Mouse (Mus musculus) limb, embryonic 13.5 days (tissue): Measurements from ENCODE around the gene Slc4a7. TPM values are rescaled to one million over a fixed set of nuclear protein-coding genes. Genes with fewer than 3 reads are reported as not detected.

Experiments used
- ATAC-seq: fragments of 200-750 bp; cut with Nextera tagmentation; 2 replicates; pipeline ENCODE4 v1.8.0; 2017; ENCODE audit warnings: low read depth, moderate number of reproducible peaks, moderate TSS enrichment; ENCODE audit not compliant: low FRiP score
- H3K27ac ChIP-seq: fragments of 300-500 bp; sonication (generic); 2 replicates; pipeline ENCODE4 v1.5.1; 2015; ENCODE audit warnings: inconsistent platforms, mild to moderate bottlenecking, moderate library complexity
- H3K27me3 ChIP-seq: fragments of 300-500 bp; sonication (generic); 2 replicates; pipeline ENCODE4 v1.6.1; 2015; ENCODE audit warnings: mild to moderate bottlenecking, inconsistent platforms
- H3K36me3 ChIP-seq: fragments of 300-500 bp; sonication (generic); 2 replicates; pipeline ENCODE4 v1.6.1; 2015; ENCODE audit warnings: inconsistent platforms, mild to moderate bottlenecking, moderate library complexity
- H3K4me1 ChIP-seq: fragments of 300-500 bp; sonication (generic); 2 replicates; pipeline ENCODE4 v1.6.1; 2015; ENCODE audit warnings: inconsistent platforms
- H3K4me2 ChIP-seq: fragments of 300-500 bp; sonication (generic); replicated peaks from 2 replicates; pipeline ENCODE4 v1.6.1; 2015; ENCODE audit warnings: inconsistent platforms, mild to moderate bottlenecking, moderate library complexity
- H3K4me3 ChIP-seq: fragments of 300-500 bp; sonication (generic); 2 replicates; pipeline ENCODE4 v1.5.1; 2015; ENCODE audit warnings: moderate library complexity, mild to moderate bottlenecking, inconsistent platforms
- H3K9ac ChIP-seq: fragments of 300-500 bp; sonication (generic); 2 replicates; pipeline ENCODE4 v1.6.1; 2015; ENCODE audit warnings: mild to moderate bottlenecking, inconsistent platforms
- H3K9me3 ChIP-seq: fragments of 300-500 bp; sonication (generic); 2 replicates; pipeline ENCODE4 v1.6.1; 2016; ENCODE audit warnings: inconsistent platforms
- WGBS: fragments of 180-500 bp; shearing (Covaris S2); methylation state at CpG from one replicate; pipeline ENCODE4 v1.1.7; 2015; 5-methylcytosine and 5-hydroxymethylcytosine counted together
- polyA plus RNA-seq: library from polyadenylated mRNA; unstranded; fragments of >200 nt; fragmentation: Nextera tagmentation; extraction: Ambion mirVana; gene quantifications from 2 replicates; pipeline ENCODE4 v1.2.1, GENCODE M21; 2015

Slc4a7 gene
- 22.0 and 23.1 TPM in 2 replicates for polyA plus RNA-seq

- peak within 1 kb of the TSS; percentile 98 for H3K9ac ChIP-seq
- H3K9me3 ChIP-seq, result no peaks in the 10 kb centered on the region
- peak within 1 kb of the TSS; percentile 85 for H3K4me3 ChIP-seq
- no peaks in the 10 kb centered on the region for H3K36me3 ChIP-seq
- WGBS, result 85% methylated on average over 5 of the region's 5 CpGs
- H3K4me1 ChIP-seq, result peaks cover 21% of the 10 kb centered on the region
- H3K4me2 ChIP-seq, result peak within 1 kb of the TSS; percentile 64
- ATAC-seq, result no peak
- peak within 1 kb of the TSS; percentile 98 for H3K27ac ChIP-seq
- H3K27me3 ChIP-seq, result no peaks in the 10 kb centered on the region
These were observed at the start of gene Slc4a7 for GRCm38 (mm10) chr14:14701710-14702329. Slc4a7 (plus strand) TSS chr14:14702279.

DNA sequence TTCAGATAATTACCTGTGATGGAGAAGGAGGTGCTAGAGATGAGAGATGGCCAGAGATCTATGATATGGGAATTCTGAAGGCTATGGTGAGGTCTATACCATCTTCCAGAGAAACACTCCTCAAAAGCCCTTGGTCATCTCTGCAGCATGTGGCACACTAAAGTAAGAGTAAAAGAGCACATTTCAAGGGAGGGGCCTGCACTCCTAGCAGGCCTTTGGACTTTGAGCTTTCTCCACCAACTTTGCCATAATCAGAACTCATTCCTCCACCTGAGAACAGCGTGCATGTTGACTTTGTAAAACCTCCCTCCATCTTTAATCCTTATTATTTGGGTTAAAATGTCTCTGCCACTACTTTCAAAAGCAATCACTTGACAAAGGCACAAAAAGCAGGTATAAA, 31.5 kb upstream of the Slc4a7 start:
- WGBS, result 85% methylated on average over 1 of the region's 1 CpGs
- H3K27me3 ChIP-seq, result no peaks in the 10 kb centered on the region
- H3K4me1 ChIP-seq, result peaks cover 3% of the 10 kb centered on the region; the same call in 1 of the 2 replicates
- no peak overlapping the region for H3K4me3 ChIP-seq
- no peaks in the 10 kb centered on the region for H3K9me3 ChIP-seq
- no peaks in the 10 kb centered on the region for H3K36me3 ChIP-seq
- no peak overlapping the region for H3K27ac ChIP-seq
- no peak for ATAC-seq
- H3K9ac ChIP-seq, result no peak overlapping the region
- no peak overlapping the region for H3K4me2 ChIP-seq

GRCm38 (mm10) chr14:14681611-14682010, 20.5 kb upstream of the Slc4a7 start:
- Histone ChIP-seq H3K4me2 (no peak overlapping the region), H3K9ac (no peak overlapping the region), H3K9me3 (no peaks in the 10 kb centered on the region), H3K4me3 (no peak overlapping the region), H3K4me1 (no peaks in the 10 kb centered on the region), H3K27me3 (no peaks in the 10 kb centered on the region), H3K36me3 (no peaks in the 10 kb centered on the region), H3K27ac (no peak overlapping the region)
- no peak for ATAC-seq
- WGBS, result 67% methylated on average over 4 of the region's 4 CpGs

DNA sequence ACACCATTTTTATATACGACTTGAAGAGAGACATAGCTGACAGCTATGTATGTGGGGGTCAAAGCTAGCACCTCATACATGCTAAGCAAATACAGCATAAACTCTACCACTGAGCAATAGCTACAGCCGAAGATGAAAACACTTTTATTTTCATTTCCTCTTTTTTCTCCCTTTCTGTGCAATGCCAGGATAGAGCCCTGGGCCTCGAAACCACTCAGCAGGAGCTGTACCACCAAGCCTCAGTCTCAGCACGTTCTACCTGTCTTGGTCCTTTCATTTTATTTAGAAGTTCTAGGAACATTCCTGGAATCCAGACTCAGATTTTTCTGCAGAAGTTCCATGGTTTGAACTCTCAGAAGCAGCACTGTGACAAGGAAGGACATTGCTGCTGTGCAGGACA, 17.3 kb upstream of the Slc4a7 start:
- no peak for ATAC-seq
- no peaks in the 10 kb centered on the region for H3K9me3 ChIP-seq

DNA sequence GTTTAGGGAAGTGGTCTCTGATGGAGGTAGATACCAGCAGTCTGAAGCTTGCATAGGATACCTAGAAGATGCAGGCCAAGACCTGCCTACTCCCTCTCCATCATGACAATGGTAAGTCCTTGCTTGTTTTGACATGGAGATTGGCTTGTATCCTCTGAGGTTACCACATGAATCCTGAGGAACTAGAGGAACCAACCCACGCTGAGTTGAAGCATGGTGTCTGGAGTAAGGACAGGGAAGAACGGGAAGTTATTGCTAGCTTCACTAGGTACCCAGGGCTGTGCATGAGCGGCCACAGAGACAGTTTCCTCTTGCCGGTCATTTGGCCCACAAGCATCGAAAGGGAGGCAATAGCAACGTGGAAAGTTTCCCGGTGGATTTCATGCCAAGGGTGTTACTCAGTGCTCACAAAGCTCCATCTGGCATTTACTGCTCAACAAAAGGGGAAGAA, 16.0 kb upstream of the Slc4a7 start:
- no peak for ATAC-seq
- 72% methylated on average over 7 of the region's 7 CpGs for WGBS
- H3K4me3 ChIP-seq, result no peak overlapping the region
- H3K9ac ChIP-seq, result no peak overlapping the region
- no peaks in the 10 kb centered on the region for H3K27me3 ChIP-seq
- H3K27ac ChIP-seq, result no peak overlapping the region
- H3K36me3 ChIP-seq, result no peaks in the 10 kb centered on the region
- H3K9me3 ChIP-seq, result no peaks in the 10 kb centered on the region
- no peak overlapping the region for H3K4me2 ChIP-seq
- H3K4me1 ChIP-seq, result no peaks in the 10 kb centered on the region

More for the DNA sequence above, 17.3 kb upstream of the Slc4a7 start:
- Histone ChIP-seq H3K9ac (no peak overlapping the region), H3K4me2 (no peak overlapping the region), H3K4me1 (no peaks in the 10 kb centered on the region), H3K36me3 (no peaks in the 10 kb centered on the region), H3K27me3 (no peaks in the 10 kb centered on the region), H3K4me3 (no peak overlapping the region), H3K27ac (no peak overlapping the region)
- 69% methylated on average over 4 of the region's 4 CpGs for WGBS

- no peak for ATAC-seq
- no peak overlapping the region for H3K27ac ChIP-seq
- WGBS, result 77% methylated on average over 7 of the region's 7 CpGs
These were observed 14.7 kb upstream of the Slc4a7 start for GRCm38 (mm10) chr14:14687258-14687890.

DNA sequence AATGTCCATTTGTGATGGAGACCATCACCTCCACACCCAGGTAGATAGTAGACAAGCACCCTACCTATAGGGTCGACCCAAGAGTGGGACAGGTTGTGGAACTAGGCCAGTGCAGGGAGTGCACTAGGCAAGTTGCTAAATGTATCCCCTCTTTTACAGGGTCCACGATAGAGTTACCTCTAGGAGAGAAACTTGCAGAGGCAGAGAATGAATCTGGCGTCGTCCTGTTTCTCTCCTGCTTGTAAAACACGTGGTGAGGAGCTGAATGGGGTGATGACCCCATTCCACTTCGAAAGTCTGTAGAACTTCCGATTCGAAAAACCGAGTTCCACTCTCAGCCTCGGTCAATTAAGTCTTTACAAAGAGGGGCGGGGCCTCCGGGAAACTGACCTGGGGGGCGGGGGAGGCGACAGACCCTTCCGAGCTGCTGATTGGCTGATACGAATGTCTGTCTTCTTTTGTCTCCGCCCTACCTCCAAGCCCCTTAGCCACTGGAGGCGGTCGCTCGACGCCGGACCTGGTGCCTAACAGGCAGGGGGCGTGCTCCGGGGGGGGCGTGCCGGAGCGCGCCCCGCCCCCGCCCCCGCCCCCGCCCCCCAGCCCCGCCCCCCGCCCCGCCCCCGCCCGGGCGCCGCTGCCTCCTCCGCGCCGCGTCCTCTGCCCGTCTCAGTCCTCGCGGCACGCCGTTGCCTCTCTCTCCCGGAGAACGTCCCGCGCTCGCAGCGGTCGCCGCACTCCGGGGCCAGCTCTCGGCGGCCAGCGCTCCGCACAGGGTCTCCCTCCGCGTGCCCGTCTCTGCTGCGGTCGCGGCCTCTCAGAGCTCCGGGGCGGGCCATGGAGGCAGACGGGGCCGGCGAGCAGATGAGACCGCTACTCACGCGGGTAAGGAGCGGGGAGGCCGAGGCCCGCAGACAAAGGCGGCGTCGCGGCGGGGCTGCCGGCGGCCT, 593 bp downstream of the Slc4a7 start:
- H3K27me3 ChIP-seq, result no peaks in the 10 kb centered on the region
- WGBS, result under 1% methylated on average over 64 of the region's 85 CpGs
- H3K4me1 ChIP-seq, result peaks cover 21% of the 10 kb centered on the region

More at GRCm38 (mm10) chr14:14687258-14687890, 14.7 kb upstream of the Slc4a7 start:
- Histone ChIP-seq H3K9me3 (no peaks in the 10 kb centered on the region), H3K9ac (no peak overlapping the region), H3K4me2 (no peak overlapping the region), H3K36me3 (no peaks in the 10 kb centered on the region), H3K4me1 (no peaks in the 10 kb centered on the region), H3K4me3 (no peak overlapping the region), H3K27me3 (no peaks in the 10 kb centered on the region)

DNA sequence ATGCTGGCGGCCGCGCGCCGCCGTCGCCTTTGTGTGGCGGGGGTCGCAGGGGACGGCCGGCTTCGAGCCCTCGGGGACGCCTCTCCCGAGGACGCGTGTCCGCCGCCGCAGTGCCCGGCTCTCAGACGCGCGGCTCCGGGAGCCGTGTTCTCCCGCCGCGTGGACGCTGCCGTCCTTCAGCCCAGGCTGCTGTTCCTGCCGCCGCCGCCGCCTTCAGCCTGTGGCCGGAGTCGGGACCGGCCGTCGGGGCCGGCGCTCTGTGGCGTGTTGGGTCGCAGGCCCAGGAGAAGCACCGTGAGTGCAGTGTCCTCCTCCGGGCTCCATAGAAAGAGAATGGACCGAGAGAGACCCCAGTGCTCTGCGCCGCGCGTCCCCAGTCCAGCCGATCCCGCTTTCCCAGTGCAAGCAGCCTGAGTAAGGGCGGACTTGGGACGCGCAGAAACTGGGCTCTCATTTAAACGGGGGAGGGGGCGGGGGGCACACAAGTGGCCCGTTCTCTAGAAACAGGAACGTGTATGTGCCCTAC, 1.3 kb downstream of the Slc4a7 start:
- no peaks in the 10 kb centered on the region for H3K27me3 ChIP-seq
- H3K36me3 ChIP-seq, result peaks cover 2% of the 10 kb centered on the region
- WGBS, result under 1% methylated on average over 54 of the region's 60 CpGs
- peak; percentile 57 for ATAC-seq
- H3K9me3 ChIP-seq, result no peaks in the 10 kb centered on the region
- H3K4me3 ChIP-seq, result peak overlapping the region; percentile 85
- H3K4me1 ChIP-seq, result peaks cover 21% of the 10 kb centered on the region
- H3K4me2 ChIP-seq, result peak overlapping the region; percentile 64
- H3K27ac ChIP-seq, result peak overlapping the region; percentile 98
- H3K9ac ChIP-seq, result peak overlapping the region; percentile 98

More for the DNA sequence above, 593 bp downstream of the Slc4a7 start:
- ATAC-seq, result peak; percentile 98
- H3K4me3 ChIP-seq, result peak overlapping the region; percentile 85
- no peaks in the 10 kb centered on the region for H3K9me3 ChIP-seq
- H3K27ac ChIP-seq, result peak overlapping the region; percentile 98
- no peaks in the 10 kb centered on the region for H3K36me3 ChIP-seq
- H3K9ac ChIP-seq, result peak overlapping the region; percentile 98
- peak overlapping the region; percentile 64 for H3K4me2 ChIP-seq

GRCm38 (mm10) chr14:14704651-14705050, 2.6 kb downstream of the Slc4a7 start:
- H3K27ac ChIP-seq, result no peak overlapping the region
- 73% methylated on average over 2 of the region's 2 CpGs for WGBS
- H3K9ac ChIP-seq, result peak overlapping the region; percentile 98
- H3K9me3 ChIP-seq, result no peaks in the 10 kb centered on the region
- no peak for ATAC-seq
- peak overlapping the region; percentile 64 for H3K4me2 ChIP-seq
- peaks cover 21% of the 10 kb centered on the region for H3K4me1 ChIP-seq
- H3K36me3 ChIP-seq, result peaks cover 9% of the 10 kb centered on the region
- H3K4me3 ChIP-seq, result peak overlapping the region; percentile 85
- H3K27me3 ChIP-seq, result no peaks in the 10 kb centered on the region

GRCm38 (mm10) chr14:14705126-14705525, 3.0 kb downstream of the Slc4a7 start:
- Histone ChIP-seq H3K27me3 (no peaks in the 10 kb centered on the region), H3K4me1 (peaks cover 21% of the 10 kb centered on the region), H3K9me3 (no peaks in the 10 kb centered on the region), H3K4me2 (peak overlapping the region; percentile 64), H3K27ac (no peak overlapping the region), H3K36me3 (peaks cover 9% of the 10 kb centered on the region), H3K9ac (no peak overlapping the region; the same call in 1 of the 2 replicates), H3K4me3 (peak overlapping the region; percentile 85; the same call in 1 of the 2 replicates)
- no peak for ATAC-seq
- 85% methylated on average over 3 of the region's 3 CpGs for WGBS

GRCm38 (mm10) chr14:14706381-14706780, 4.3 kb downstream of the Slc4a7 start:
- H3K4me3 ChIP-seq, result no peak overlapping the region
- peaks cover 19% of the 10 kb centered on the region for H3K36me3 ChIP-seq
- WGBS, result 77% methylated on average over 1 of the region's 1 CpGs

More at GRCm38 (mm10) chr14:14706381-14706780, 4.3 kb downstream of the Slc4a7 start:
- no peak overlapping the region for H3K27ac ChIP-seq
- no peak for ATAC-seq
- H3K4me1 ChIP-seq, result peaks cover 21% of the 10 kb centered on the region
- no peak overlapping the region for H3K9ac ChIP-seq
- H3K27me3 ChIP-seq, result no peaks in the 10 kb centered on the region
- no peak overlapping the region for H3K4me2 ChIP-seq
- no peaks in the 10 kb centered on the region for H3K9me3 ChIP-seq
